Mouse (Mus musculus) hematopoietic stem cell, adult 5-6 weeks (primary cell): ENCODE data around the gene Atp1a2. TPM values are rescaled to one million over a fixed set of nuclear protein-coding genes. Genes with fewer than 3 reads are reported as not detected.

Experiments
- ATAC-seq, 2 experiments: fragments of 125-278 bp in 1 of 2; replicated peaks in 1 of 2; 2 replicates each; pipeline ENCODE4 v1.8.0; 2016 to 2017; ENCODE audit warnings: inconsistent platforms in 2 of 2, mild to moderate bottlenecking in 2 of 2, moderate number of reproducible peaks in 2 of 2, low read depth in 1 of 2, moderate TSS enrichment in 1 of 2; ENCODE audit not compliant: low FRiP score in 2 of 2, poor library complexity in 2 of 2, severe bottlenecking in 2 of 2, insufficient read depth in 1 of 2, low TSS enrichment in 1 of 2
- total RNA-seq: library from RNA; stranded (forward); fragments of 172-1452, 232-1000 nt; gene quantifications from 2 replicates; pipeline ENCODE4 v1.2.3, GENCODE M21; 2017

The Atp1a2 gene
- total RNA-seq, 1 experiment from 2014 or later, result not detected

- no peak for ATAC-seq
These were observed 5.0 kb downstream of the Atp1a2 start for GRCm38 (mm10) chr1:172292880-172293279.

DNA sequence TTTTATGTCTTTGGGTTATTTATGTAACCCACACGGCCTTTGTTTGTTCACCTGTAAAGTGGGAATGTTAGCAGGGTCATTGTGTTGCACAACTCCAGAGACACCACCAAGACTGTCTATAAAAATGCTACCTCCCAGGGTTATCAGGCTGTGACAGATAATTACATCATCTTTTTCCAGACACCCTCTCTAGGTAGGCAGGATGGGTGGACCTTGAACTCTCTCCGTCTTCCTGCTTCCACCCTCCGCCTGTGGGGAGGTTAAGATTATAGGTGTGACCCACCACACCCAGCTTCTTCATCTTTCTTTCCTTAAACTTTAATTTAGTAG, 8.3 kb downstream of the Atp1a2 start:
- no peak for ATAC-seq

DNA sequence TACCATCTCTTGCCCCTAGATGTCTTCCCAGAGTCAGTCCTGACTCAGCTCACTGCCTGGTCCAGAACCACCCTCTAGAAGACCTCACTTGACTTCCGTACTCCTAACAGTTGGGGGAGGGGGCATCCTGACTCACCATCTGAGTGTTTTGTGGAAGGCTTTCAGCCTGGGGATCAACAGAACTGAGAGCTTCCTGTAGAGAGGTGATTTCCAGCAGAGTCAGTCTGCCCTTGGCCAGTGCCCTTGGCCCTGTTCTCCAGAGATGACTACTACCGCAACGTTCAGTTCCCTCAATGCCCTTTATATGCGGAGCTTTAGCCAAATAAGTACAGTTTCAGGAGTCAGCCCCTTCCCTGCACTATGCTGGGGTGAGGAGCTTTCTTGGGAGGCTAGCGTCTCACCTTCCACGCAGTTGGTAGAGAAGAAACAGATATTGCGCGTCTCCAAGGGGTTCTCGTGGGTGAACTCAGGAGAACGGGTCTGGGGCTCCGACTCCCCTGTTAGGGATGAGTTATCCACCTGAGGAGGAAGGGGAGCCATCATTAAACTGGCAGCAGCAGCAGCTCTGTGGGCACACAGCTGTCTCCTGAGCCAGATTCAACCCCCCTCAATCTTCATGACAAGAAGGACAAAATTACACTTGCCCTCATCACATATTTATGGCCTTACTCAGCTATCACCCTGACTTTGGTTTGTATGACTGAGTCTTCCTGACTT, 8.8 kb downstream of the Atp1a2 start:
- no peak for ATAC-seq

DNA sequence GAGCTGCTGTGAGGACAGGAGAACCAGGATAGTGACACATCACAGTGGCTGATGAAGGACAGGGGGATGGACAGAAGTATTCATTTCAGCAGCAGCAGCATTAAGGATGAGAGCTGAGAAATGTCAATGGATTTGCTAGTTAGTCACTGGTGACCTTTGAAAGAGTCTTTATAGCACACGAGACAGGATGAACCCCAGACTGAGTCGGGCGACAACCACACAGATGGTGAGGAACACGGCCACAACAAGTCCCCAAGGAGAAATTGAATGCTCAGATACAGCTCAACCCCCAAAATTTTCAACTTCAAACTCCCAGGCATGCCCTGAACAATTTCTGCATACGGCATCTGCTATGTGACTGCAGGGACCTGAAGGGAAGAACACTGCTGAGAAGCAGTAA, 11.1 kb downstream of the Atp1a2 start:
- ATAC-seq, result no peak

- no peak for ATAC-seq
These were observed 13.6 kb downstream of the Atp1a2 start for GRCm38 (mm10) chr1:172284221-172284620.

GRCm38 (mm10) chr1:172283073-172283472, 14.8 kb downstream of the Atp1a2 start:
- ATAC-seq, result no peak

- ATAC-seq, result no peak
These were observed 16.2 kb downstream of the Atp1a2 start for GRCm38 (mm10) chr1:172281522-172282254.

DNA sequence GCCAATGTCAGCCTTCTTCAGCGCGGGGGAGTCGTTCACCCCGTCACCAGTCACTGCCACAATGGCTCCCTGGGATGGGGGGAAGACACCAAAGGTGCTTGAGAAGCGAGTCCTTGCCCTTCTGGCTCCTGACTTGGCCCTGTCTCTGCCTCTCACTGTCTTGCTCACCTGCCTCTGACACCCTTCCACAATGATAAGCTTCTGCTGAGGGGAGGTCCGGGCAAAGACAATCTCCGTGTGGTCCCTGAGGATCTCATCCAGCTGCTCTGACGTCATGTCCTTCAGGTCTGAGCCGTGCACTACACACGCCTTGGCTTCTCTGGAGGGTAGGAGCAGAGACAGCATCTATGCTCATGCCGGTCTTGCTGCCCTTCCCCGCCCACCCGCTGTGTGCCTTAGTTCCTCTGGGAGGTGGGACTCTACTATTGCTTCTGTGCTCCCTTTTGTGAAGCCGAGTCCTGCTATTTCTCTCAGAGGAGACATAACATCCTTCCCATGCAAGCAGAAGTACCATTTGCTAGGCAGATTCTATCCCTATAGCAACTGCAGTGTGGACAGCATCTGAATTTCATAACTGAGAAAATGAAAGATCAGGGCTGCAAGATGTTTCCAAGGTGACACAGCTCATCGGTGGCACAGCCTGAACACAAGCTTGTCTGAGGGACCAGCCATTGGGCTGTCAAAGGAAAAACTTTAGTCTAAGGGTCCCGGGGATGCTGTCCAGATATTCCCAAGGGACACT, 17.9 kb downstream of the Atp1a2 start:
- no peak for ATAC-seq

DNA sequence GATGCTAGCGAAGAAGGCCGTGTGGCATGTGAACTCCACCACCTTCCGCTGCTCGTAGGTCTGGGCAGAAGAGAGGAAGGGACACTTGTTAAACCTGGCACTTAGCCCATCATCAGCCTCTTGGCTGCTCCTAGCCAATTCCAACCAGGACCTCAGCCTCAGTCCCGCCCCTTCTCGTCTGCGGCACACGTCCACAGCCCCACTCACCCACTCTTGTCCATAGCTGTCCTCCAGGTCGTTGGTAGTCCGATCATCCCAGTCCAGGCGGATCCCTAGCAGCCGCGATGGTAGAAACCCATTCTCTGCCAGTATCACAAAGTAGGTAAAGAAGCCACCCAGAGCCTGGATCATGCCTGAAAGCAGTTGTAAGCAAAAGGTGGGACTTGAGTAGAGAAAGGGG, 19.5 kb downstream of the Atp1a2 start:
- ATAC-seq, result no peak

GRCm38 (mm10) chr1:172277172-172277571, 20.7 kb downstream of the Atp1a2 start:
- peak; percentile 52 to 61 for ATAC-seq

DNA sequence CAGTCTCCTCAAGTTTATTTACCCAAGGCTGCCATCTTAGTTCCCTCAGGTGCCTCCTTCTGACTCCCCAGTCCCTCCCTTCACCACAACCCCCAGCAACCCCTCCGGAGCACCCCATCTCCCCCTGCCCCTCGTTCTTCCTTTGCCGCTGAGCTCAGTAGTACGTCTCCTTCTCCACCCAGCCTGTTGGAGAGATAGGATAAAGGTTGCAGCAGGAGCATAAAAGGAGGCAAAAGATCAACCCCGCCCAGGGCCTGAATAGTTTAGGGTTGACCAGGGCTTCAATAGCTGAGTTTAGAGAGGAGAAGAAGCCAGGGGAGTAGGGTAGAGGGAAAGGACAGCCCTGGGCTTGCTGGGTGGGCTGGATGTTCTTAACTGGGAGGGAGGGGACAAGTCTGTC, 23.3 kb downstream of the Atp1a2 start:
- ATAC-seq, result no peak

GRCm38 (mm10) chr1:172274116-172274515, 23.7 kb downstream of the Atp1a2 start:
- ATAC-seq, result no peak

DNA sequence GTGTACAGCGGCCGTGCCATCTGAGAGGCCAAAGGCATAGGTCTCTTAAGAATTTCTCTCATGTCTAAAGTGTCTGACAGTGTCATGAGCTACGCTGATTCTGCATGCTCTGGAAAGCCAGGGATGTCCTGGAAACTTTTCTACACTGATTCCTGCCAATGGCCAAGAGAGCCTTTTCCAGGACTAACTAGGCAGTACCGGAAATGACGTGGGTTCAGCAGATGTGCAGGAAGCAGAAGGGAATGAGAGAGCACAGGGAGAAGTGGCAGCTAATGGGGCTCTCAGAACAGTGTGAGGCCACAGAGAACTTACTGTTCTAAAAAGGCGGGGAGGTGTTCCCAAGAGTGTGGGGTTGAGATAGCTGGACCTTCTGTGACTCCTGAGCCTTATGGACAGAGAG, 24.5 kb downstream of the Atp1a2 start:
- no peak for ATAC-seq

DNA sequence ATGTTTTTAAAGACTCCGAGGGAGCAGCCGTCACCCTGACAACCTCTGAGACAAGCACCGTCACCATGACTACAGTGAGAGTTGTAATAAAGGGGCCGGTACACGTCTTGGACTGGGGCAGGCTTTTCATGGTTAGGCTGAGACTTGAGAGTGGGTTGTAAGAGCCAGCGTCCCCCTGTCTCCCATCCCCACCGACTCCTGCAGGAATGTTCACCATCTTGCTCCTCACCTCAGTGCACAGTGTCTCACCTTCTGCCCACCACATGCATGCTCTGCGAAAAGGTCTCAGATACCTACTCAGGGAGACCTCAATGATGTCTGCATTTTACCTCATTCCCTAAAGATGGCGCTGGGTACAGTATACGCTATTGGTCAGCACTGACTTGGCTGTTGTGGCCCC, 26.1 kb downstream of the Atp1a2 start:
- ATAC-seq, result no peak

GRCm38 (mm10) chr1:172271208-172271607, 26.7 kb downstream of the Atp1a2 start:
- no peak for ATAC-seq

GRCm38 (mm10) chr1:172261477-172262078, 36.3 kb downstream of the Atp1a2 start, which contains the start of gene Igsf8:
Gene Igsf8, plus strand, starts transcription at chr1:172261641.
- no peak for ATAC-seq

DNA sequence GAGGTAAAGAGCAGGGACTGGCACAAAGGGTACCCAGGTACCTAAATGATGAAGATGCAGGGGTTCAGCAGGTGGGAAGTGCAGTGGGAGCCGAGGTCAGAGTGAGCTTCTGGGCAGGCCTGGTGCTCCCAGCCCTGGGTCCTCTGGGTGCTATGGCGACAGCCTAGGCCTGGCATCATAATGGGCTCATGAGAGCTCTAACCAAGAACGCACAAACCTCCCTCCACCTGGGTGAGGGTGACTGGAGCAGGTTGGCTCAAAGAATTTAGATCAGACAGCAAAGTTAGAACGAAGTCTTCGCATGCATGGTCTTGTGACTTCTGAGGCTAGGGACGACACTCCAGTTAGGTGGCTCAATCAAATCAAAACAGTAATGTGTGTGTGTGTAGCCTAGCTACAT, 39.5 kb downstream of the Atp1a2 start, which contains the start of gene Atp1a4:
Atp1a4 (minus strand) TSS at position 101 of the 400 bp plus-strand sequence.
- ATAC-seq, result no peak

DNA sequence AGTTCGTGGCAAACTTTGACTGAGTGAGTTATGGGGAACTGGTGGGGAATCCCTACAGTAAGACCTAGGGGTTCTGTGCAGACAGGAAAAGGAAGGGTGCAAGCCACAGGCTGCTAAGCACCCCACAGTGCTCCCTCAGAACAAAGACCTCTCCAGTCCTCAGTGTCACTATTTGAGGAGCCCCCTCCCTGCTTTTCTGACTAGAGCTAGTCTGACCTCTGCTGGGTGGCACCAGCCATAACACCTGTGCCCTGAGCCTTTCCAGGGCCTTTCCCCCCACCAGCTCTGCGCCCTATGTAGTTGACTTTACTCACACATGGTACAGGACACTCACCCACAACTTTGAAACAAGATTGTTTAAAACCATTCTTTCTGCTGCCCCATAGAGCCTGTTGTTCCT, 50.2 kb downstream of the Atp1a2 start:
- ATAC-seq, result peak; percentile 73 to 78
